Mouse (Mus musculus): ENCODE results near the gene Gamt. TPM values are rescaled to one million over a fixed set of nuclear protein-coding genes. Genes with fewer than 3 reads are reported as not detected.

Gene Gamt
- polyA plus RNA-seq, 1 experiment = 26.3 TPM

- no peaks in the 10 kb centered on the region for H3K4me1 ChIP-seq (ENCODE audit: control insufficient read depth, insufficient read depth, low read length)
Observed at GRCm38 (mm10) chr10:80288657-80289056, 27.8 kb upstream of the Gamt start.

GRCm38 (mm10) chr10:80288097-80288496 is 27.3 kb upstream of the Gamt start:
- Histone ChIP-seq H3K4me1 (ENCODE audit: control insufficient read depth, insufficient read depth, low read length) (no peaks in the 10 kb centered on the region), H3K4me3 (ENCODE audit: insufficient read depth, low read length) (no peak overlapping the region), H3K27ac (ENCODE audit: insufficient read depth, low read depth, low read length) (no peak overlapping the region)
- TF ChIP-seq POLR2A (IDR thresholded peaks at IDR 0.05; ENCODE audit: borderline replicate concordance, low read depth, low read length) (no peak), CTCF (IDR thresholded peaks at IDR 0.05; ENCODE audit: low read depth, low read length) (no peak)

More at GRCm38 (mm10) chr10:80288657-80289056, 27.8 kb upstream of the Gamt start:
- no peak overlapping the region for H3K4me3 ChIP-seq (ENCODE audit: insufficient read depth, low read length)
- TF ChIP-seq CTCF (IDR thresholded peaks at IDR 0.05; ENCODE audit: low read depth, low read length) = no peak
- no peak for TF ChIP-seq POLR2A (IDR thresholded peaks at IDR 0.05; ENCODE audit: borderline replicate concordance, low read depth, low read length)
- no peak overlapping the region for H3K27ac ChIP-seq (ENCODE audit: insufficient read depth, low read depth, low read length)

- TF ChIP-seq CTCF (IDR thresholded peaks at IDR 0.05; ENCODE audit: low read depth, low read length) = no peak
- Histone ChIP-seq H3K27ac (ENCODE audit: insufficient read depth, low read depth, low read length) (no peak overlapping the region), H3K4me1 (ENCODE audit: control insufficient read depth, insufficient read depth, low read length) (no peaks in the 10 kb centered on the region), H3K4me3 (ENCODE audit: insufficient read depth, low read length) (no peak overlapping the region)
Observed at GRCm38 (mm10) chr10:80285222-80286070, 24.6 kb upstream of the Gamt start.

DNA sequence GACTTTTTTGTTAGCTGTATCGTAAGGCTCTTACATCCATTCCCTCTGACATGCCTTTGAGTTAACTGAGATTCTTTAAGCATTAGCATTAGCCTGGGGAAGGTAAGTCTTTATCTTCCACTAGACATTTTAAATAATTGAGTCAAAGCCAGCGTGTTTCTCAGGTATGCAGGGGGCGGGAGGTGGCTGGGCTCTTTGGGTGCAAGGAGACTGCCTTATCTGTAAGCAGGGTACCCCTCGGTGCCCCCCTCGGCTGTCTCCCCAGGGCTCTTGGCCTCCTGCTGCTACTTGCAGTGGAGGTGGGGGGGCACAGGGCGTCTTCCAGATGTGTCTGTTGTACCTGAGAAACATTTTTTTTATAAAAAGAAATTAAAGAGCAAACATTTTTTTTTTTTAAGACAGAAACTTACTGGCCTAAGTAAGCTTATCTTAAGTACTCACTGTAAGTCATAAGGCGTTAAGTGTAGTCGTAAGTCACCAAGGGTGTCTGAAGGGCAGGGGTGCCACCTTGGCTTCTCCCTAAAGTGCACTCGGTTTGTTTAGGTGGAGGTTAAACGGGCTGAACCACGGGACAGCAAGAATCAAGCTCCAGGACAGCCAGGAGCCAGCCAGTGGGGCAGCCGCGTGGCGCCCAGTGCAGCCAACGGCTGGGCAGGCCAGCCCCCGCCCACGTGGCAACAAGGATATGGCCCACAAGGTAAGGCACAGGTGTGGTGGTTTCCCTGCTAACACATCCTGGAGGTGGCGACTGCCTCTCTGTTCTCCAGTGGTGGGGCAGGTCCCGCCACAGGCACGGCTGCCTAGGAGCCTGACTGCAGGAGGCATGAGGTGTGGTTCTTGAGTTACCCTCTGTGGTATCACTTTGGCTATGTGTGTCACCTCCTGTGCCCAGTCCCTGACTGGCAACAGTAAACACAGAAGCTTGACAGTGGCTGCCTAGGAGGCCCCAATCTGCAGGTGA is 21.9 kb upstream of the Gamt start:
- Histone ChIP-seq H3K4me3 (ENCODE audit: insufficient read depth, low read length) (no peak overlapping the region), H3K27ac (ENCODE audit: insufficient read depth, low read depth, low read length) (no peak overlapping the region), H3K4me1 (ENCODE audit: control insufficient read depth, insufficient read depth, low read length) (no peaks in the 10 kb centered on the region)
- no peak for TF ChIP-seq CTCF (IDR thresholded peaks at IDR 0.05; ENCODE audit: low read depth, low read length)
- TF ChIP-seq POLR2A (IDR thresholded peaks at IDR 0.05; ENCODE audit: borderline replicate concordance, low read depth, low read length) = no peak

- H3K4me3 ChIP-seq (ENCODE audit: insufficient read depth, low read length) = no peak overlapping the region
- TF ChIP-seq CTCF (IDR thresholded peaks at IDR 0.05; ENCODE audit: low read depth, low read length) = no peak
- no peak for TF ChIP-seq POLR2A (IDR thresholded peaks at IDR 0.05; ENCODE audit: borderline replicate concordance, low read depth, low read length)
- H3K27ac ChIP-seq (ENCODE audit: insufficient read depth, low read depth, low read length) = no peak overlapping the region
- H3K4me1 ChIP-seq (ENCODE audit: control insufficient read depth, insufficient read depth, low read length) = no peaks in the 10 kb centered on the region
Observed at GRCm38 (mm10) chr10:80281921-80282371, 21.1 kb upstream of the Gamt start.

DNA sequence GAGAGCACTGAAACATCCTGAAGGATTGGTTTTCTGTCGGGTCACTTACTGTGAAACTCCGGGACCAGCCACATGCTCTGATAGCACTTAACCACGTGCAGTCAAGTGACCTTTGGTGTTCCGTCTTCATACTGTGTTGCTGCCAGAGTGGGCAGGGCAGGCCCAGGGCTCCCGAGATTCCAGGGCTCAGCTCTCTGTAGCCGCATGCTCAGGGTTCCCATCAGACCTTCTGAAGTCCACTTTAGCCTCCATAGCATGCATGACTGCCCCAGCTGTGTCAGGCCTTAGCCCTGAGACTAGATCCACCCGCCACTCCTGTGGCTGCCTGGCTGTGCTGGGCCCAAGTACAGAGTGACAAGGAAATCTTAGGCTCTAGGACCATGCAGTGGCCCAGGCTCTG is 20.5 kb upstream of the Gamt start:
- H3K27ac ChIP-seq (ENCODE audit: insufficient read depth, low read depth, low read length) = no peak overlapping the region
- TF ChIP-seq POLR2A (IDR thresholded peaks at IDR 0.05; ENCODE audit: borderline replicate concordance, low read depth, low read length) (no peak), CTCF (IDR thresholded peaks at IDR 0.05; ENCODE audit: low read depth, low read length) (no peak)

GRCm38 (mm10) chr10:80279273-80279672 is 18.5 kb upstream of the Gamt start:
- Histone ChIP-seq H3K4me1 (ENCODE audit: control insufficient read depth, insufficient read depth, low read length) (no peaks in the 10 kb centered on the region), H3K4me3 (ENCODE audit: insufficient read depth, low read length) (no peak overlapping the region), H3K27ac (ENCODE audit: insufficient read depth, low read depth, low read length) (no peak overlapping the region)
- no peak for TF ChIP-seq POLR2A (IDR thresholded peaks at IDR 0.05; ENCODE audit: borderline replicate concordance, low read depth, low read length)

More for the DNA sequence above, 20.5 kb upstream of the Gamt start:
- Histone ChIP-seq H3K4me1 (ENCODE audit: control insufficient read depth, insufficient read depth, low read length) (no peaks in the 10 kb centered on the region), H3K4me3 (ENCODE audit: insufficient read depth, low read length) (no peak overlapping the region)

GRCm38 (mm10) chr10:80278390-80278789 is 17.6 kb upstream of the Gamt start:
- TF ChIP-seq POLR2A (IDR thresholded peaks at IDR 0.05; ENCODE audit: borderline replicate concordance, low read depth, low read length) (no peak), CTCF (IDR thresholded peaks at IDR 0.05; ENCODE audit: low read depth, low read length) (no peak)
- Histone ChIP-seq H3K27ac (ENCODE audit: insufficient read depth, low read depth, low read length) (no peak overlapping the region), H3K4me3 (ENCODE audit: insufficient read depth, low read length) (no peak overlapping the region), H3K4me1 (ENCODE audit: control insufficient read depth, insufficient read depth, low read length) (no peaks in the 10 kb centered on the region)

DNA sequence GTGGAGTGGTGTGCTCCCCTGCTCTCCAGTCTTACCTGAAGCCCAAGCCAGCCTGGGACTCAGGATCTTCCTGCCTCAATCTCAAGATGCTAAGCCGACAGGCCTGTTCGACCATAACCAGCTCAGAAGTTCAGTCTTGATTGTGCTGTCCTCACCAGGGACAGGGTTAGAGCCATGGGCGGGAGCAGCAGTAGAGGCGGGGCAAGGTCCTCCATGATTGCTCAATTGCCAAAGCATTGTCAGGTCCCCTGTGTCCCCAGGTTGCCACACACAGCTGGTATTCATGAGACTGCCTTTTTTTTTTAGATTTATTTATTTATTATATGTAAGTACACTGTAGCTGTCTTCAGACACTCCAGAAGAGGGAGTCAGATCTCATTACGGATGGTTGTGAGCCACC is 15.4 kb upstream of the Gamt start:
- no peak for TF ChIP-seq CTCF (IDR thresholded peaks at IDR 0.05; ENCODE audit: low read depth, low read length)
- no peak for TF ChIP-seq POLR2A (IDR thresholded peaks at IDR 0.05; ENCODE audit: borderline replicate concordance, low read depth, low read length)
- Histone ChIP-seq H3K4me1 (ENCODE audit: control insufficient read depth, insufficient read depth, low read length) (peaks cover 8% of the 10 kb centered on the region), H3K27ac (ENCODE audit: insufficient read depth, low read depth, low read length) (no peak overlapping the region), H3K4me3 (ENCODE audit: insufficient read depth, low read length) (no peak overlapping the region)

DNA sequence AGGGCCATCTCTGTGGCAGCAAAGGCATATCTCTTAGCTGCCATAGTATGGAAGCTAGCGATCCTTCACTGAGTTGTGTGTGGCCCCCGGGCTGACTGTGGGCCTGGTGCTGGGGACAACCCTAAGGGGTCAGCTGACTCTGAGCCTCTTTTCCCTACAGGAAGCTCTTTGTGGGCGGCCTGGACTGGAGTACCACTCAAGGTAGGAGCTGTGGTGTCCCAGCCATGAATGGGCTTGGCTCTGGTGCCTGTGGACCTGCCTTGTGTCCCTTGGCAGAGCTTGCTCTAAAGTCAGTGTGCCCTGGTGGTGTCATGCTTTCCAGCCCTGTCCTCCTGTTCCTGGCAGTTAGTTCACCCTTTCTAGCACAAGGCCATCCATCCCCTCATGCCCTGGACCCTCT is 13.0 kb upstream of the Gamt start:
- Histone ChIP-seq H3K4me1 (ENCODE audit: control insufficient read depth, insufficient read depth, low read length) (peaks cover 23% of the 10 kb centered on the region), H3K4me3 (ENCODE audit: insufficient read depth, low read length) (no peak overlapping the region), H3K27ac (ENCODE audit: insufficient read depth, low read depth, low read length) (no peak overlapping the region)
- no peak for TF ChIP-seq CTCF (IDR thresholded peaks at IDR 0.05; ENCODE audit: low read depth, low read length)
- TF ChIP-seq POLR2A (IDR thresholded peaks at IDR 0.05; ENCODE audit: borderline replicate concordance, low read depth, low read length) = no peak

Measured in bone marrow macrophage, adult 2 months (primary cell).